Mouse (Mus musculus) heart, adult 2 months (tissue): Measurements from ENCODE around the gene Rer1.

ENCODE experiments used
- CTCF ChIP-seq: fragments of 200-600 bp; IDR thresholded peaks from 2 replicates; pipeline ENCODE4 v1.8.1; 2022; ENCODE audit warnings: antibody characterized with exemption, mild to moderate bottlenecking, moderate library complexity
- EP300 ChIP-seq: fragments of 200-500 bp; IDR thresholded peaks from 2 replicates; pipeline ENCODE4 v1.6.1; 2011; ENCODE audit warnings: low read depth, low read length, control low read depth; ENCODE audit not compliant: insufficient read depth
- POLR2A ChIP-seq: fragments of 200-500 bp; IDR thresholded peaks from 2 replicates; pipeline ENCODE4 v1.6.1; 2011; ENCODE audit warnings: mild to moderate bottlenecking, low read depth, low read length, control low read depth; ENCODE audit not compliant: insufficient read depth

- TF ChIP-seq CTCF (no peak), POLR2A (no peak), EP300 (no peak)
Measured at GRCm38 (mm10) chr4:155118278-155118677, 32.1 kb upstream of the Rer1 start.
